Mouse (Mus musculus): ENCODE measurements around the gene Hsf2.
A peak's percentile ranks its signal among the peaks of the same experiment; 100 is the strongest.

Hsf2 gene

GRCm38 (mm10) chr10:57485908-57486541 lies at the start of gene Hsf2:
Gene Hsf2 (plus strand): TSS chr10:57486385.
- DNase-seq (ENCODE audit: low spot score in 2 of 2) = peak; percentile 96

GRCm38 (mm10) chr10:57437898-57438297 lies 48.3 kb upstream of the Hsf2 start:
- no peak for DNase-seq (ENCODE audit: low spot score in 2 of 2)

GRCm38 (mm10) chr10:57441049-57441448 lies 45.1 kb upstream of the Hsf2 start:
- DNase-seq (ENCODE audit: low spot score in 2 of 2) = no peak

GRCm38 (mm10) chr10:57444392-57444791 lies 41.8 kb upstream of the Hsf2 start:
- no peak for DNase-seq (ENCODE audit: low spot score in 2 of 2)

GRCm38 (mm10) chr10:57445655-57446054 lies 40.5 kb upstream of the Hsf2 start:
- DNase-seq (ENCODE audit: low spot score in 2 of 2) = no peak

- no peak for DNase-seq (ENCODE audit: low spot score in 2 of 2)
Observed at GRCm38 (mm10) chr10:57447657-57448050, 38.5 kb upstream of the Hsf2 start.

- peak; percentile 88 for DNase-seq (ENCODE audit: low spot score in 2 of 2)
Observed at GRCm38 (mm10) chr10:57448051-57448716, 38.0 kb upstream of the Hsf2 start.

GRCm38 (mm10) chr10:57463298-57463697 lies 22.9 kb upstream of the Hsf2 start:
- peak; percentile 45 to 59 for DNase-seq (ENCODE audit: low spot score in 2 of 2)

- DNase-seq (ENCODE audit: low spot score in 2 of 2) = no peak
Observed at GRCm38 (mm10) chr10:57465768-57466167, 20.4 kb upstream of the Hsf2 start.

GRCm38 (mm10) chr10:57477121-57477843 lies 8.9 kb upstream of the Hsf2 start:
- DNase-seq (ENCODE audit: low spot score in 2 of 2) = no peak

GRCm38 (mm10) chr10:57481717-57482116 lies 4.5 kb upstream of the Hsf2 start:
- DNase-seq (ENCODE audit: low spot score in 2 of 2) = no peak

GRCm38 (mm10) chr10:57484741-57485140 lies 1.4 kb upstream of the Hsf2 start:
- no peak for DNase-seq (ENCODE audit: low spot score in 2 of 2)

GRCm38 (mm10) chr10:57486542-57487071 lies 422 bp downstream of the Hsf2 start:
- DNase-seq (ENCODE audit: low spot score in 2 of 2) = no peak

GRCm38 (mm10) chr10:57487201-57487600 lies 1.0 kb downstream of the Hsf2 start:
- no peak for DNase-seq (ENCODE audit: low spot score in 2 of 2)

GRCm38 (mm10) chr10:57488591-57488990 lies 2.4 kb downstream of the Hsf2 start:
- no peak for DNase-seq (ENCODE audit: low spot score in 2 of 2)

GRCm38 (mm10) chr10:57492050-57492449 lies 5.9 kb downstream of the Hsf2 start:
- no peak for DNase-seq (ENCODE audit: low spot score in 2 of 2)

- no peak for DNase-seq (ENCODE audit: low spot score in 2 of 2)
Observed at GRCm38 (mm10) chr10:57499414-57500156, 13.4 kb downstream of the Hsf2 start.

- no peak for DNase-seq (ENCODE audit: low spot score in 2 of 2)
Observed at GRCm38 (mm10) chr10:57514616-57515015, 28.4 kb downstream of the Hsf2 start.

GRCm38 (mm10) chr10:57515278-57515677 lies 29.1 kb downstream of the Hsf2 start:
- DNase-seq (ENCODE audit: low spot score in 2 of 2) = no peak

GRCm38 (mm10) chr10:57526469-57526868 lies 40.3 kb downstream of the Hsf2 start:
- no peak for DNase-seq (ENCODE audit: low spot score in 2 of 2)

GRCm38 (mm10) chr10:57531076-57531475 lies 44.9 kb downstream of the Hsf2 start:
- peak; percentile 30 to 42 for DNase-seq (ENCODE audit: low spot score in 2 of 2)
